Mouse (Mus musculus): ENCODE measurements around the gene Shisa5. TPM values are rescaled to one million over a fixed set of nuclear protein-coding genes. Genes with fewer than 3 reads are reported as not detected.

The Shisa5 gene
- polyA plus RNA-seq (2017; shearing (Covaris generic)): 1,000 to 10,000 TPM; 3,949 to 4,230 TPM

GRCm38 (mm10) chr9:109038086-109038895 lies at the start of gene Shisa5:
Gene Shisa5 (plus strand): TSS chr9:109038565.

GRCm38 (mm10) chr9:108991428-108992084 lies 46.8 kb upstream of the Shisa5 start, which contains the start of gene Pfkfb4:
Gene Pfkfb4 (plus strand): TSS chr9:108991778.

GRCm38 (mm10) chr9:109059136-109059903 lies 21.0 kb downstream of the Shisa5 start, which contains the start of gene Trex1:
Gene Trex1 (minus strand): TSS chr9:109059734.

GRCm38 (mm10) chr9:109073661-109074573 lies 35.6 kb downstream of the Shisa5 start, which contains the start of gene Atrip:
Gene Atrip (minus strand): TSS chr9:109074124.

GRCm38 (mm10) chr9:109082124-109082800 lies 43.9 kb downstream of the Shisa5 start, which contains the start of the genes Ccdc51 and Tma7:
Gene Ccdc51 (plus strand): TSS chr9:109082493.
Gene Tma7 (minus strand): TSS chr9:109082587.

GRCm38 (mm10) chr9:109095137-109095982 lies 57.0 kb downstream of the Shisa5 start, which contains the start of gene Plxnb1:
Gene Plxnb1 (plus strand): TSS chr9:109095389.

Other genes starting within 250 kb of the Shisa5 start
- gene Nckipsd, start 230.2 kb upstream of the Shisa5 start, polyA plus RNA-seq (2017; shearing (Covaris generic)): 10 to 100 TPM; 15.6 to 21.2 TPM
- under 1 TPM; 0.04 to 0.64 TPM for gene Celsr3, start 212.2 kb upstream of the Shisa5 start, polyA plus RNA-seq (2017; shearing (Covaris generic))
- gene Slc26a6, start 185.3 kb upstream of the Shisa5 start, polyA plus RNA-seq (2017; shearing (Covaris generic)): 10 to 100 TPM; 14.3 to 22.6 TPM
- gene Tmem89, start 123.9 kb upstream of the Shisa5 start, polyA plus RNA-seq (2017; shearing (Covaris generic)): not detected
- gene Uqcrc1, start 101.9 kb upstream of the Shisa5 start, polyA plus RNA-seq (2017; shearing (Covaris generic)): 100 to 1,000 TPM; 280 to 352 TPM
- gene Col7a1, start 85.0 kb upstream of the Shisa5 start, polyA plus RNA-seq (2017; shearing (Covaris generic)): 1 to 10 TPM in 1 of 2 experiments, under 1 TPM in 1; 0.57 to 5.2 TPM
- not detected for gene Ucn2, start 52.6 kb upstream of the Shisa5 start, polyA plus RNA-seq (2017; shearing (Covaris generic))
- 1 to 10 TPM; 5.4 to 8.1 TPM for gene Pfkfb4, start 46.8 kb upstream of the Shisa5 start, polyA plus RNA-seq (2017; shearing (Covaris generic))
- 100 to 1,000 TPM in 1 of 2 experiments, 10 to 100 TPM in 1; 75.8 to 103 TPM for gene Trex1, start 21.2 kb downstream of the Shisa5 start, polyA plus RNA-seq (2017; shearing (Covaris generic))
- 10 to 100 TPM; 20.3 to 33.3 TPM for gene Atrip, start 35.6 kb downstream of the Shisa5 start, polyA plus RNA-seq (2017; shearing (Covaris generic))
- 10 to 100 TPM; 14.1 to 15.8 TPM for gene Ccdc51, start 43.9 kb downstream of the Shisa5 start, polyA plus RNA-seq (2017; shearing (Covaris generic))
- 100 to 1,000 TPM; 511 TPM for gene Tma7, start 44.0 kb downstream of the Shisa5 start, polyA plus RNA-seq (2017; shearing (Covaris generic))
- gene Plxnb1, start 56.8 kb downstream of the Shisa5 start, polyA plus RNA-seq (2017; shearing (Covaris generic)): 1 to 10 TPM; 4.4 to 5.4 TPM
- gene Fbxw21, start 123.5 kb downstream of the Shisa5 start, polyA plus RNA-seq (2017; shearing (Covaris generic)): under 1 TPM; 0.40 to 0.59 TPM
- gene Fbxw13, start 157.4 kb downstream of the Shisa5 start, polyA plus RNA-seq (2017; shearing (Covaris generic)): under 1 TPM in 1 of 2 experiments, not detected in 1; 0.18 TPM
- 1 to 10 TPM in 1 of 2 experiments, not detected in 1; 1.1 TPM for gene Fbxw20, start 196.2 kb downstream of the Shisa5 start, polyA plus RNA-seq (2017; shearing (Covaris generic))
- under 1 TPM; 0.55 to 0.81 TPM for gene Fbxw14, start 249.1 kb downstream of the Shisa5 start, polyA plus RNA-seq (2017; shearing (Covaris generic))

Measured in inflammation-experienced regulatory T-cells (primary cell).